Mouse (Mus musculus) limb, embryonic 11.5 days (tissue): ENCODE measurements around the gene Hcn3. TPM values are rescaled to one million over a fixed set of nuclear protein-coding genes. Genes with fewer than 3 reads are reported as not detected.
"Not testable (repeated sequence)": the region's sequence is repeated elsewhere in the genome, so short reads cannot be mapped to it uniquely, and the experiment has no call there.

Experiments
- ATAC-seq: fragments of 200-750 bp; cut with Nextera tagmentation; 2 replicates; pipeline ENCODE4 v1.8.0; 2017; ENCODE audit warnings: low read depth; ENCODE audit not compliant: insufficient number of reproducible peaks, low FRiP score, low TSS enrichment
- DNase-seq: peaks from one replicate; pipeline ENCODE4 v3.0.0-alpha.2; 2015; ENCODE audit warnings: low spot score
- H3K27ac ChIP-seq: fragments of 300-500 bp; sonication (generic); replicated peaks from 2 replicates; pipeline ENCODE4 v1.5.1; 2014; ENCODE audit warnings: low read depth, mild to moderate bottlenecking, low read length
- H3K27me3 ChIP-seq: fragments of 300-500 bp; sonication (generic); 2 replicates; pipeline ENCODE4 v1.6.1; 2014; ENCODE audit warnings: mild to moderate bottlenecking, low read length, mixed read lengths; ENCODE audit not compliant: control insufficient read depth, insufficient read depth
- H3K36me3 ChIP-seq: fragments of 300-500 bp; sonication (generic); 2 replicates; pipeline ENCODE4 v1.6.1; 2014; ENCODE audit warnings: mild to moderate bottlenecking, low read length, moderate library complexity, mixed read lengths; ENCODE audit not compliant: control insufficient read depth, insufficient read depth
- H3K4me1 ChIP-seq: fragments of 300-500 bp; sonication (generic); 2 replicates; pipeline ENCODE4 v1.6.1; 2014; ENCODE audit warnings: low read length, mixed read lengths; ENCODE audit not compliant: control insufficient read depth, insufficient read depth
- H3K4me2 ChIP-seq: fragments of 300-500 bp; sonication (generic); 2 replicates; pipeline ENCODE4 v1.6.1; 2014; ENCODE audit warnings: low read depth, mild to moderate bottlenecking, moderate library complexity; ENCODE audit not compliant: severe bottlenecking
- H3K4me3 ChIP-seq: fragments of 300-500 bp; sonication (generic); 2 replicates; pipeline ENCODE4 v1.5.1; 2014; ENCODE audit warnings: low read depth, low read length
- H3K9ac ChIP-seq: fragments of 300-500 bp; sonication (generic); 2 replicates; pipeline ENCODE4 v1.6.1; 2014; ENCODE audit warnings: mild to moderate bottlenecking, low read length
- H3K9me3 ChIP-seq: fragments of 300-500 bp; sonication (generic); 2 replicates; pipeline ENCODE4 v1.6.1; 2016; ENCODE audit warnings: low read length; ENCODE audit not compliant: control insufficient read depth
- WGBS: fragments of 180-500 bp; shearing (Covaris S2); extraction: QIAGEN DNeasy Blood & Tissue Kit; methylation state at CpG from one replicate; pipeline ENCODE4 v1.1.7; 2014; 5-methylcytosine and 5-hydroxymethylcytosine counted together
- polyA plus RNA-seq: library from polyadenylated mRNA; unstranded; fragments of >200 nt; fragmentation: Nextera tagmentation; extraction: Ambion mirVana; gene quantifications from 2 replicates; pipeline ENCODE4 v1.2.1, GENCODE M21; 2014

Hcn3 gene
- polyA plus RNA-seq, 1 experiment from 2014 or later = 1.0 TPM

GRCm38 (mm10) chr3:89161786-89162185 is 1.8 kb upstream of the Hcn3 start:
- Histone ChIP-seq H3K27me3 (peaks cover 7% of the 10 kb centered on the region; the same call in 1 of the 2 replicates), H3K36me3 (no peaks in the 10 kb centered on the region), H3K4me2 (no peak overlapping the region), H3K9me3 (no peaks in the 10 kb centered on the region), H3K4me3 (no peak overlapping the region), H3K27ac (no peak overlapping the region), H3K4me1 (peaks cover 21% of the 10 kb centered on the region), H3K9ac (no peak overlapping the region)
- DNase-seq (no peak), ATAC-seq (no peak)
- 76% methylated on average over 4 of the region's 4 CpGs for WGBS

GRCm38 (mm10) chr3:89161207-89161606 is 1.2 kb upstream of the Hcn3 start:
- not testable (repeated sequence) for H3K9me3 ChIP-seq, H3K9ac ChIP-seq, H3K27ac ChIP-seq, ATAC-seq, H3K4me3 ChIP-seq, H3K4me2 ChIP-seq, DNase-seq, H3K27me3 ChIP-seq, H3K36me3 ChIP-seq
- peaks cover 21% of the 10 kb centered on the region for H3K4me1 ChIP-seq

GRCm38 (mm10) chr3:89159211-89159610 is 785 bp downstream of the Hcn3 start:
- Histone ChIP-seq H3K4me3 (peak overlapping the region; percentile 45), H3K9ac (no peak overlapping the region)

DNA sequence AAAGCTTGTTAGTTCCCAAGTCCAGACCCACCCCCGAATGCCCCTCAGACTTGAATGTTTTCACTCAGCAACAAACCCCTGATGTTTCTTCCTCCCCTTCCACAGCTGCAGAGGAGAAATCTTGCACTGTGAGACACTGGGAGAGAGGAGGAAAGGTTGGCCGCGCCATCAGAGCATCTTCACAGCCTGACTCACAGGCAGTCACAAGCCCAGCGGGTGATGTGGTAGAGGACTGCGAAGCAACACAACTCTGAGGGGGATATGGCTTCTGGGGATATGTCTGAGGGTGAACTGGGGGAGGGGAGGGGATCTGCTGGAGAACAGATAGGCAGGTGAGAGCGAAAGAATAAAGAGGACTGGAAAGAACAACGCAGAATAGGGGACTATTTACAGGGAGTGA is 1.3 kb downstream of the Hcn3 start:
- DNase-seq = no peak
- no peak overlapping the region for H3K27ac ChIP-seq
- H3K27me3 ChIP-seq = peaks cover 7% of the 10 kb centered on the region; the same call in 1 of the 2 replicates
- no peak for ATAC-seq
- H3K4me3 ChIP-seq = no peak overlapping the region
- WGBS = 20% methylated on average over 7 of the region's 7 CpGs
- H3K4me2 ChIP-seq = no peak overlapping the region
- H3K36me3 ChIP-seq = no peaks in the 10 kb centered on the region
- no peak overlapping the region for H3K9ac ChIP-seq
- H3K4me1 ChIP-seq = peaks cover 6% of the 10 kb centered on the region
- H3K9me3 ChIP-seq = no peaks in the 10 kb centered on the region

More at GRCm38 (mm10) chr3:89159211-89159610, 785 bp downstream of the Hcn3 start:
- WGBS = under 1% methylated on average over 13 of the region's 13 CpGs
- ATAC-seq = no peak
- Histone ChIP-seq H3K36me3 (no peaks in the 10 kb centered on the region), H3K4me2 (peak overlapping the region; percentile 96), H3K9me3 (no peaks in the 10 kb centered on the region), H3K27ac (no peak overlapping the region), H3K27me3 (peaks cover 7% of the 10 kb centered on the region; the same call in 1 of the 2 replicates), H3K4me1 (peaks cover 12% of the 10 kb centered on the region)
- peak; percentile 86 for DNase-seq

- 87% methylated on average over 8 of the region's 8 CpGs for WGBS
- ATAC-seq (no peak), DNase-seq (no peak)
- no peak overlapping the region for H3K4me3 ChIP-seq
- no peak overlapping the region for H3K27ac ChIP-seq
- H3K4me2 ChIP-seq = no peak overlapping the region
- H3K36me3 ChIP-seq = no peaks in the 10 kb centered on the region
- peaks cover 6% of the 10 kb centered on the region for H3K4me1 ChIP-seq
- peaks cover 7% of the 10 kb centered on the region; the same call in 1 of the 2 replicates for H3K27me3 ChIP-seq
- H3K9me3 ChIP-seq = no peaks in the 10 kb centered on the region
- H3K9ac ChIP-seq = no peak overlapping the region
Measured at GRCm38 (mm10) chr3:89156951-89157350, 3.0 kb downstream of the Hcn3 start.

DNA sequence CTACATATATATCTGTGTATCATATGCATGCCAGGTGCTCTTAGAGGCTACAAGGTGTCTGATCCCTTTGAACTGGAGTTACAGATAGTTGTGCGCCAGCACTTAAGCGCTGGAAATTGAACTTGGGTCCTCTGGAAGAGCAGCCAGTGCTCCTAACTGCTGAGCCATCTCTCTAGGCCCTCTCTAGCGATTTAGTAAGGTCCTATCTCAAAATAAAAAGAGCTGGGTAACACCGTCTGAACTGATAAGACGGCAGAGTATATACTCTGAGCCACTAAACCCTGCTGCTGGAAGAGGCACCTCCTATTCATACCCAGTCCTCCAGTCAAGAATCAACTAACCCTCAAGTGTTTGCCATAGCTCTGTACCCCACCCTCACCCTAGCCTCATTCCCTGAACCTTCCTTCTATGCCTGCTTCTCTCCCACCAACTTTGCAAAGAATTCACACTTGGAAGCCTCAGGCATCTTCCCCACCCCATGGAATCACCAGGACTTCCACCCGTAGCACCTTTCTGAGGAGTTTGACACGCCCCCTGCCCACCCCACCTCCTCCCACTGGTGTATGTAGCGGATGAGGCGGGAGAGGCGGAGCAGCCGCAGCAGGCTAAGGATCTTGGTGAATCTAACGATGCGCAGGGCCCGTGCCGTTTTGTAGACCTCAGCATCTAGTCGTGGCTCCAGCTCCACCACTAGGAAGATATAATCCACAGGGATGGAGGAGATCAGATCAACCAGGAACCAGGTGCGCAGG is 7.7 kb downstream of the Hcn3 start:
- H3K9ac ChIP-seq = no peak overlapping the region
- peaks cover 25% of the 10 kb centered on the region for H3K27me3 ChIP-seq
- DNase-seq (no peak), ATAC-seq (no peak)
- H3K4me2 ChIP-seq = no peak overlapping the region
- H3K4me1 ChIP-seq = peaks cover 7% of the 10 kb centered on the region
- H3K4me3 ChIP-seq = no peak overlapping the region
- no peaks in the 10 kb centered on the region for H3K36me3 ChIP-seq
- WGBS = 40% methylated on average over 17 of the region's 17 CpGs
- H3K27ac ChIP-seq = no peak overlapping the region
- no peaks in the 10 kb centered on the region for H3K9me3 ChIP-seq

DNA sequence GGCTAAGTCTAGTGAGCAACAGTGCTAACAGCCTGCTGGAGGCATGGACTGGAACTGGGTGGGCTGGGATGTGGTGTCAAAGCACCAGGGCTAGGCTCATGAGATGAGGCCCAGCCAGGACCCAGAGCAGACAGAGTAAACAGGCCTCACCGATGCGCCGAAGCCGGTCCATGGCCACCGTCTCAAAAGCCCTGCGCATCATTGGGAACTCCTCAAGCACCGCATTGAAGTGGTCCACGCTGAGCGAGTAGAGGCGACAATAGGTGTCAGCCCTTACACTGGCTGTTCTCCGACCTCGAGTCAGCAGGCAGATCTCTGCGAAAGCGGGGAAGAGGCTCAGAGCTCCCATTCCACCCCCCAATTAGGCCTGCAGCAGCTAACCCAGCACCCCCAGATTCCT is 11.4 kb downstream of the Hcn3 start:
- Histone ChIP-seq H3K4me1 (peaks cover 11% of the 10 kb centered on the region), H3K36me3 (no peaks in the 10 kb centered on the region), H3K9me3 (no peaks in the 10 kb centered on the region), H3K4me3 (no peak overlapping the region), H3K27ac (no peak overlapping the region), H3K4me2 (no peak overlapping the region), H3K27me3 (peaks cover 29% of the 10 kb centered on the region), H3K9ac (no peak overlapping the region)
- ATAC-seq (no peak), DNase-seq (no peak)
- 76% methylated on average over 14 of the region's 14 CpGs for WGBS

DNA sequence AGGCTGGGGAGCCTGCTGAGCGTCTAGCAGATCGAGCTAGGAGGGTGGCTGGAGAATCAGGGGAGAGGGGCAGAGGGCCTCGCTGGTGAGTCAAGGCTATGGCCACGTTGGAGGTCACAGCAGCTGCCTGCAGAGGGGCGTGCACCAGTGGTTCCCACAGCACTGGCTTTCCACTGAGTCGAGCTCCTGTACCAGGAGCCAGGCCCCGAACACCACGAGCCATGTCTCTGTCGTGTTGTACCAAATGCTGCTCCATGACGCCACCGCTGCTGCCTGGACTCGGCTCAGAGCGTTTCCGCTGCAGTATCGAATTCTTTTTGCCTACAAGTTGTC is 12.1 kb downstream of the Hcn3 start:
- Histone ChIP-seq H3K9ac (no peak overlapping the region), H3K4me1 (peaks cover 11% of the 10 kb centered on the region), H3K4me2 (peak overlapping the region; percentile 51), H3K27me3 (peaks cover 29% of the 10 kb centered on the region), H3K27ac (no peak overlapping the region), H3K4me3 (peak overlapping the region; percentile 24), H3K36me3 (no peaks in the 10 kb centered on the region), H3K9me3 (no peaks in the 10 kb centered on the region)
- WGBS = 7% methylated on average over 15 of the region's 15 CpGs
- no peak for DNase-seq
- no peak for ATAC-seq
